Mouse (Mus musculus) G1E-ER4 (cell line): ENCODE measurements around the gene Fcgr1. TPM values are rescaled to one million over a fixed set of nuclear protein-coding genes. Genes with fewer than 3 reads are reported as not detected.

Source experiments
- GATA1 ChIP-seq: IDR thresholded peaks from one replicate; pipeline ENCODE4 v1.8.0; 2012; ENCODE audit warnings: low read length, inconsistent platforms
- polyA plus RNA-seq: library from polyadenylated mRNA; stranded (reverse); fragments of >175 nt; gene quantifications from 2 replicates; pipeline ENCODE4 v1.2.3, GENCODE M21; 2012

Fcgr1 gene
- polyA plus RNA-seq, 1 experiment, result not detected

DNA sequence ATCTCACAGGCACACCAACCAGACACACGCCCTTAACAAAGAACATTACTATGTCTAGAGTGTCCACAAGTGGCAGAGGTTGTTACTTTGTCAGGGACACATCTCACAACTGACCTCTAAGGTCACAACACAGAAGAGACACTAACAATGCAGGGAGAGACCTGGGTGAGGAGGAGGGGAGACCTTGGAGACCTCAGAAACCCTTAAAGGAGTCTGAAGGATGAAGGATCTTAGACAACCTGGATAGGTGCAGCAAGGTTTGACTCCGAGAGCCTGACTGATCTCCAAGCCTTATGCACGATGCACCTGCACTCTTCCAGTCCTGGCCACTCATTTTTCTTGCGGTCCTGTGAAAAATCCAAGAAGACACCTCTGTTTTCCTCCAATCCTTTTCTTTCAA, 36.4 kb upstream of the Fcgr1 start:
- no peak for TF ChIP-seq GATA1

DNA sequence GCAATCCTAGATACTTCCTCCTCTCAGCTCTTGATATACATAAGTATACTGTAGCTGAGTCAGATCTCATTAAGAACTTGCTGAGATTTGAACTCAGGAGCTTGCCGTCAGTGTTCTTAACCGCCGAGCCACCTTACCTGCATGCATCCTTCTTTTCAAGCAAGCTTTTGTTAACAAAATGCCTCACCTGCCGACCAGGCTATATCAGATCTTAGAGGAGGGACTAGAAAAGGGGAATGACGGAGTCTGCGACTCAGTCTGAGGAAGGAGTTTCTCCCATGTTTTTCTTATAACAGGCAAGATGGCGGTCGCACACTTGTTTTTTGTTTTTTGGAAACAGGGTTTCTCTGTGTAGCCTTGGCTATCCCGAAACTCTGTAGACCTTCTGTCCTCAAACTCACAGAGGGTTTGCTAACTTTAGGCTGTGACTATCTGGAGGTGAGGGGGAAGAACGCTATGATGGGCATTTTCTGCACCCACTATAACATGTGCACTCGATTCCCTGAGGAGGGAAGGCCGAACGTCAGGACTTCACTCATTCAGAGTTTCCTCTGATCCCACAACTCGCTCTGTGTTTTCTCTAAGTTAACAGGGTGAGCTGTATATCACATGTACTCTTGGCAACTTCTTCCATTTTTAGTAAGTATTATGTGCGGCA, 35.1 kb upstream of the Fcgr1 start:
- TF ChIP-seq GATA1, result no peak

DNA sequence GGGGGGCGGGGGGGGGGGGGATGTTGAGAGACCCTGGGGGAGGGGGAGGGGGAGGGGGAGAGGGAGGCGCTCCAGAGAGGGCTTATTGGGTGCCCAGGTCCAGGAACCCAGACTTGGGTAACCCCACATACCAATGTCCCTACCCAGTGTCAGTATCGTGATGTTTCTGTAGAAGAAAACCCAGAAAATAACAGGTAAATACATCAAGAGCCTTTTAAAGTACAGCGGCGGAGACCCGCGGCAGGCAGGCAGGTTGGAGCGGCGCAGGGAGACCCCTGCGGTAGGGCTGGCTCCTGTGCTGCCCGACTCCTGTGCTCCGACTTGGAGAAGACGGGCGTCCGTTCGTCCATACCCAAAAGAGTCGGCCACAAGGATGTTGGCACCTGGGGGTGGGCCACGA, 33.9 kb upstream of the Fcgr1 start:
- no peak for TF ChIP-seq GATA1

DNA sequence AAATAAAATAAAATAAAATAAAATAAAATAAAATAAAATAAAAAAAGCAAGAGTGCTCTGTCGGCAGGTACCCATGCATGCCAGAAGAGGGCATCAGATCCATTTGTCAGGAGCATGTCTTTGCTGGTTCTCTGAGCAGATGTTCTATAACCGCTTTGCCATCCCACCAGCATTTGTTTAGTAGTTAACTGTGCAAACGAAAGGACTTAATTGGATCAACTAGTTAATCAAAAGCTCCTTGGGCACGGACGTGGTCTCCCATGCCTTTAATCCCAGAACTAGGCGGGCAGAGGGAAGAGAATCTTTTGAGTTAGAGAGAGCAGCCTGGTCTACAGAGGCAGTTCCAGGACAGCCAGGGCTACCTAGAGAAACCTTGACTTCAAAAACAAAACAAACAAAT, 33.4 kb upstream of the Fcgr1 start:
- no peak for TF ChIP-seq GATA1

DNA sequence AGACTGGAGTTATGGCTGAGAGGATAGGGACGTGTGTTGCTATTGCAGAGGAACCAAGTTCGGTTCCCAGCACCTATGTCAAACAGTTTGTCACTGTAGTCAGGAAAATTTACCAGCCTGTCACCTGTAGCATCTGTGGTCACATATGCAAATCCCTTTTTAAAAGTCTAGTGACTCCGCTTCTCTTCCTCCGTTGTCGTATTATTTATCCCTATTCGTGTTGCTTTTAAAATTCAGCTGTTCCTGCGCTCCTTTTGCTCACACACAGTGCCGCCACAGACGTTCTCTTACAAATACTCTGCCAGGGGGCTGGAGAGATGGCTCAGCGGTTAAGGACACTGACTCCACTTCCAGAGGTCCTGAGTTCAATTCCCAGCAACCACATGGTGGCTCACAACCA, 28.8 kb upstream of the Fcgr1 start:
- no peak for TF ChIP-seq GATA1

DNA sequence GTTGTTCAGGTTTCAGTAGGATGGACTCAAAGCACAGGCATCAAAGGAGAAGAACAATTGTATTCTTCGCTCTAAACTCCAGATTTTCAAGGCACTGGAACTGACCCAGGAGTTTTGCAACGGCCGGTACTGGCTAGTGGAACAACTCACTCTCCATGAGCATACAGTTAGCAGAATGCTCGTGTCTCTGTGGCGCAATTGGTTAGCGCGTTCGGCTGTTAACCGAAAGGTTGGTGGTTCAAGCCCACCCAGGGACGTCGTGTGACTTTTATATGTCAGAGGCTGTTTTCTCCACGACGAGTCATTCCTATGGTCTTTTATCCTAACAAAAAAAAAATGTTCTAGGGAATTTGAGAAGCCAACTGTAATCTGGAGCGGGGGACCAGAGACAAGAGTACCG, 28.1 kb upstream of the Fcgr1 start:
- no peak for TF ChIP-seq GATA1

DNA sequence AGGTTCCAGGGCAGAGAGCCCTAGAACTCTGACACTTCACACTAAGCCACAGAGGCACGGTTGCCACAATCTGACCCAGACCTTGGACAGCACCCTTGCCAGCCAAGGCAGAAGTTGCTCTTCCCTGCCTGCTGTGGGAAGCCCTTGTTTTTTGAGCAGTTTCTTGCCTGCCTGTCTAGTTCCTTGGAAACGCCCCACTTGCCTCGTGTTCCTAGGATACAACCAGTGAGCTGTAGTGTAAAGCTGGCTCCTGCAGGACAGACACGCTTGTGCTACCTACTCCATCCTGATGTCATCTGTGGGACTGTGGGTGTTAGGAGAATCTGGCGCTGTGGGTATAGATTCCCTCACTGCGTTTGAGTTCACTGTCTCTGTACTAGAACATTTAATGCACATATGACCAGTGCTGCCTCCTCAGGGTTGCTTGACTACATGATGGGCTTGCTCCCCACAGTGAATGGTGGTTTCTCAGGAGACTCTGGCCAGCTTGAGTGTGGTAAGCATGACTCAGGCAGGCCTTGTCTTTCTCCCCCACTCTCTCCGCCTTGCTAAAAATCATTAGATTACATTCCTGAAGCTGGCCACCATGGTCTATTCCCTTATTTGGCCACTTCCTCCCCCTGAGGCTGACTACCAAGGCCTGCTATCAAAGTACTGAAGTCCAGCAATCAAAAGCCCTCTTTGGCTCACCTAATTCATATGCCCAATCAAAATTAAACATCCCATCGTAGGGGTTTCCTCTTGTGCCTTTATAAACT, 18.8 kb upstream of the Fcgr1 start:
- no peak for TF ChIP-seq GATA1

DNA sequence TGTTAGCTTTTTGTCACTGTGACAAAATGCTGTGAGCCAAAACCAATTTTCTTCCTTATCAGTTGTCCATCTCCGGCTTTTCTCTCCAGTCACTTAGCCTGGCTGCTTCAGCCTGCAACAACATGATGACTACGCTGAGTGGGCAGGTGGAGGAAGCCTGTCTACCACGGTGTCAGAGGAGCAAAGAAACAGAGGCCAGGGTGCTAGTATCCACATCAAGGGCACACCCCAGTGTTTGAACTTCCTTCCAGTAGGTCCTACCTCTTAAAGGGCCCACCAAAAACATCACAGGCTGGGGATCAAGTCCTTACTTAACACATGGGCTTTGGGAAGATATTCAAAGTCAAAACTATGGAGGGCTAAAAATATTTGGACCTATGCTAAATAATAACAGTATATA, 15.7 kb upstream of the Fcgr1 start:
- no peak for TF ChIP-seq GATA1

DNA sequence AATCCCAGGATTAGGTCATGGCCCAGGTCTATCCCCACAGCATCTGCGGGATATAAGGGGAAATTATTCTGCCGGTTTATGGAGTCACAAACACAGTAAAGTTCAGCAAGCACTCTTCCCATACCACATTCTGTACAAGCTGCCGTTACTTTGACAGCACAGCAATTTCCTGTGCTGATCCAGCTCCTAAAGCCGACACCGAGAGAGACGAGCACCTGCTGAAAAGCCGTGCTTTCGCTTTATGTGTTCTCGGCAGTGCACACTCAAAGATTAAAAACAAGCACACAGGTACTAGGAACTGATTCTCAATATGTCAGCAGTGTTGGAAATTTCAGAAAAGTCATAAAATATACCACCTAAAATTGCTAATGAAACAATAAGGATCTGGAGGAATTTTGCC, 12.7 kb upstream of the Fcgr1 start:
- TF ChIP-seq GATA1, result no peak

DNA sequence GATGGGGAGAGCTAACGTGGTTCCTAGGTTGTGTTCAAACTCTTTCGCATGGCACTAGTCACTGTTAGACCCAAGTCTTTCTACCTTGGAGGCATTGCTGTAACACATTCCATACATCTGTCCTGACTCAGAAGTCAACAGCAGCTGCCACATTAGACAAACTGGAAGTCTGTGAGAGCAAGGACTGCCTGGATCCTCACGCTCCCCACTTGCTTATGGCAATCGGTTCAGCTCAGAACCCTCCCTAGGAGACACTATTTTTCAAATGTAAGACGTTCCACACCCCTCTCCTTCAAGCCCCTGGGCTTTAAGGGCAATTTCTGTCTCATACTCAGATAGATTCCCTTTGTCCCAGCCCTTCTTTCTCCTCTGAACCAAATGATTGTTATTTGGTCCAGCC, 8.3 kb upstream of the Fcgr1 start:
- no peak for TF ChIP-seq GATA1

DNA sequence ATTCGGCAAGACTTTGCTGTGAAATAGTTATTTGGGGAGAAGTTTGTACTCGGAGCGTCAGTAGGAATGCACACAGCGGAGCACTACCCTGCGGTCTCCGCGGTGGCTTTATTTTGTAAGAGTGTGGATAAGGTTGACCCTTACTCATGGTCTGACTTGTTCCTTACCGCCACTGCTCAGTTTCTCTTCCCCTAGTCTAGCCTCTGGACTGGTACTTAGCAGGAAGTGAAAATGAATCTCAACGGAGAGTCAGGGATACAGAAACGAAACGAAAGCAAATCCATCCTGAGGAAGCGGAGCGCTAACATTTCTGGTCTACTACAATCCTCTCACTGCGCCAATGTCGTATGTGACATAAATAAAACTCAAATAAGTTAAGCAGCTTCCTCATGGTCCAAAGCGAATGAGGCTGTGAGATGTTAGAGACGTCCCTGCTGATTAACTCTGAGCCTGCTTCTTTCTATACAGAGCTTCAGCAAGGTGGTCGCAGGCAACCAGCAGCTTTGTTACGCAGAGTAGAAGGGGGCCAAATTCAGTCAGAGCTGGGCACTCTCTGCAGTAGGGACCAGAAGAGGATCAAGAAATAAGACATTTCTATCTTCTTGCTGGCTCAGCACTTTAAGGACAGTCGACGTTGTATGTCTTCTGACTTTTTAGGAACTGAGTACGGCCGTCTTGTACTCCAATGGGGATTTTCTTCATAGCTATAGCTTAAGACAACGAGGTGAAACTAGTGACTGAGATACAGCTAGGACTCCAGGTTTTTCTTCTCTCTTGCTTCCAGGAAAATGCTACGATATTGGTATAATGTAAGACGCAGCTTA, 7.1 kb upstream of the Fcgr1 start:
- TF ChIP-seq GATA1, result no peak

DNA sequence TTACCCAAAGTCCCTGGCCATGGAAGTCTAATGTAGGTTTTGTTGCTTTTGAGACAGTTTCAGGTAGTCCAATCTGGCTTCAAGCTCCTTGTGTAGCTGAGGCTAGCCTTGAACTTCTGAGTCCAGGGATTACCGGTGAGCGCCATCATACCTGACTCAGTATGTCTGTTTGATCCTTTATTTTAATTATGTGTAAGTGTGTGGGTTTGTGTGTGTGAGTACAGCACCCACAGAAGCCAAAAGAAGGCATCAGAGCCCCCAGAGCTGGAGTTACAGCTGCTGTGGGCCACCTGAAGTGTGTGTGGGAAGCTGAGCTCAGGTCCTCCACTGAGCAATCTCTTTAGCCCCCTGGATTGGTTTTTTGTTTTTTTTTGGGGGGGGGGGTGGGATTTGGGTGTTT, 5.8 kb upstream of the Fcgr1 start:
- no peak for TF ChIP-seq GATA1

DNA sequence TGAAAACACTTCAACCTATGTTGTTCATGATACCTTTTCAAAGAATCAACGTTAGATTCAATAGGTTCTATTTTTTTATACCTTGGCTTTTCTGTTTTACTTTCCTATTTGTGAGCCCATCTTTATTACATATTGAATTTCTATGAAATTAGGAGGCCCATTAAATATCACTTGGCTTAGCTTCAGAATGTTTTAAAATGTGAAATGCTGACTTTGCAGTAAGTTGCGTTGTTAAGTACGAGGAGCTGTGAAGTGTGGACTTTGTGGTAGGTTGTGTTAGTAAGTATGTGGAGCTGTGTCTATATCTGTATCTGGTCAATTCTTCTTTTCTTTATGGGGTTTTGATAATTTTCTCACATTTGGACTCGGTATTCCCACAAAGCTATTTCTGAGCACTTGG, 4.6 kb upstream of the Fcgr1 start:
- TF ChIP-seq GATA1, result no peak

DNA sequence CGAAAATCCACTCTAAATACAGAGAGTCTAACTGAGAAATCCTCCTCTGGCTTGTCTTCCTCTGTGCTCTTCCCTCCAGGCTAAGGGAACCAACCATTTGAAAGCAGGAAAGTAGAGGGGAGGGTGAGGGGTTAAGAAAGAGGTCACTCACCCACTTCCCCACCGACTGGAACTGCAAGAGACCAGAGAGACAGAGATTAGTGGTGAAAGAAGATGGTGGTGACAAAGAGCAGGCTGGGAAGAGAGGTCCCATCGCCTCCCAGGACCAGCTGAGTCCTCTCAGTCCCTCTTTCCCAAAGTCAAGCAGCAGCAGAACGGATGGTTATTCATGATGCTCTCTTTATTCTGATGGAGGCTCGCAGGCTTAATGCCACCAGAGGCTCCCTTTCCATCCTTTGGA, 401 bp downstream of the Fcgr1 start:
- TF ChIP-seq GATA1, result no peak

DNA sequence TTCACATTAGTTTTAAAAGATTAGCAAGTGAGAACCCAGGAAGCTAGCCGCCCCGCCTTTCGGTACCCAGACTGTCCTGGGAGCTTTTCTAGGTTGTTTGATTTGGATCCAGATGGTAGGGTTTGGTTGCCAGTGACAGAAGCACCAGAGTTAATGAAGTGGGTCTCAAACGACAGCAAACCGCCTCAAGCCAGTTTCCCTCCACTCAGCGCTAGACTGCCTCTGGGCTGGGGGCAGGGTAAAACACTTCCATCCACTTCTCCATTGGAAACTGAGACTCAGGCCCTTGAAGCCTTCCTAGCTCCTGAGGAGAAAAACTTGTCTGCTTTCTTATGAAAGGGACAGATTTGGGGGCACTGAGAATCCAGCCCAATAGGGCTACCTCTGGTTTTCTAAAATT, 1.1 kb downstream of the Fcgr1 start:
- TF ChIP-seq GATA1, result no peak

DNA sequence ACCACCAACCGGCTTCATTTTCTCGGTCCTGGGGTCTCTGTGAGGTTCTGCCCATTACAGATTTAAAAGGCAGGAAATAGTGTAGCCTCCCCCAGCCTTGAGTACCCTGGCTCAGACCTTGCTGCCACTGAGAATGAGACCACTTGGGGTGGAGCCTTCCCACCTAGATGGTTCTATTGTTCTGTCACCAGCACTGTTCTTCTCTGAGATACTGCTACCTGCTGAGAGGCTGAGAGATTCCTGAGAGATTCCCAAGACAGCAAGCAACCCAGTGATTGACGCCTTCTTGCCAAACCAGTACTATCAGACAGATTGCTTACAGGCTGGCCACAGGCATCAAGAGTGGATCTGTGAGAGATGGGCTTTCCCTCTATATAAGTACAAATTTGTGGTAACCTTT, 4.6 kb downstream of the Fcgr1 start:
- TF ChIP-seq GATA1, result no peak
